Mouse (Mus musculus): ENCODE measurements around the gene Nfu1. TPM values are rescaled to one million over a fixed set of nuclear protein-coding genes. Genes with fewer than 3 reads are reported as not detected.
A peak's percentile ranks its signal among the peaks of the same experiment; 100 is the strongest.

The Nfu1 gene
- polyA plus RNA-seq (2014; fragmentation: Nextera tagmentation; extraction: Ambion mirVana) = 104 TPM in 2 replicates

DNA sequence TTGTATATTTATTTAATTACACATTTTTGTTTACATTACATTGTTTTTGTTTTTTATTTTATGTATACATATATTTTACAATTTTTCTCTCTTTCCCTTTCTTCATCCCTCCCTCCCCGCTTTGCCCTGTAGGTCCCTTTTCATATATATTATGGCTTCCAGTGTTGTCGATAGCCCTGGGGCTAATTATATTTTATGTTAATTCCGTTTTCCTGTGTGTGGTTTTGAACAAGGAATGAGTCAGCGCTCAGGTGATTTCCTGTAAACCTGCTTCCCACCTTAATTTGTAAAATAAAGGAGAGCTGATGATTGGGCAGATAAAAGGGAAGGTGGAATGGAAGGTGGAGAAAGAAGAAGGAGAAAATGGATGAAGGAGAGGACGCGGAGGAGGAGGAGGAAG lies at the start of gene Nfu1:
Nfu1 (plus strand) TSS at position 350 of the 400 bp plus-strand sequence.
- no peak for ATAC-seq (replicated peaks; ENCODE audit: insufficient number of reproducible peaks, low FRiP score, low TSS enrichment, low read depth)
- Histone ChIP-seq H3K27me3 (ENCODE audit: control insufficient read depth, insufficient read depth, low read length) (no peaks in the 10 kb centered on the region), H3K4me1 (ENCODE audit: control insufficient read depth, insufficient read depth, low read length) (no peaks in the 10 kb centered on the region), H3K36me3 (replicated peaks; ENCODE audit: control insufficient read depth, insufficient read depth, low read depth, low read length) (no peaks in the 10 kb centered on the region), H3K9me3 (replicated peaks; ENCODE audit: control insufficient read depth, low read length) (no peaks in the 10 kb centered on the region), H3K9ac (replicated peaks; ENCODE audit: low read length) (peak within 1 kb of the TSS; percentile 70), H3K27ac (replicated peaks; ENCODE audit: low read depth, low read length) (no peak within 1 kb of the TSS), H3K4me2 (ENCODE audit: low read depth, low read length) (peak within 1 kb of the TSS; percentile 57), H3K4me3 (ENCODE audit: low read depth, low read length) (peak within 1 kb of the TSS; percentile 57)
- no peak for DNase-seq (ENCODE audit: low spot score)
- WGBS = 73% methylated on average over 6 of the region's 6 CpGs

- H3K9me3 ChIP-seq (replicated peaks; ENCODE audit: control insufficient read depth, low read length) = no peaks in the 10 kb centered on the region
- no peak overlapping the region for H3K27ac ChIP-seq (replicated peaks; ENCODE audit: low read depth, low read length)
- peaks cover 3% of the 10 kb centered on the region for H3K36me3 ChIP-seq (replicated peaks; ENCODE audit: control insufficient read depth, insufficient read depth, low read depth, low read length)
- 90% methylated on average over 7 of the region's 7 CpGs for WGBS
- H3K4me3 ChIP-seq (ENCODE audit: low read depth, low read length) = no peak overlapping the region
- no peak for DNase-seq (ENCODE audit: low spot score)
- ATAC-seq (replicated peaks; ENCODE audit: insufficient number of reproducible peaks, low FRiP score, low TSS enrichment, low read depth) = no peak
- no peak overlapping the region for H3K4me2 ChIP-seq (ENCODE audit: low read depth, low read length)
- H3K4me1 ChIP-seq (ENCODE audit: control insufficient read depth, insufficient read depth, low read length) = no peaks in the 10 kb centered on the region
- no peaks in the 10 kb centered on the region for H3K27me3 ChIP-seq (ENCODE audit: control insufficient read depth, insufficient read depth, low read length)
- no peak overlapping the region for H3K9ac ChIP-seq (replicated peaks; ENCODE audit: low read length)
Observed at GRCm38 (mm10) chr6:86963987-86964685, 44.9 kb upstream of the Nfu1 start.

- Histone ChIP-seq H3K27me3 (ENCODE audit: control insufficient read depth, insufficient read depth, low read length) (no peaks in the 10 kb centered on the region), H3K4me1 (ENCODE audit: control insufficient read depth, insufficient read depth, low read length) (no peaks in the 10 kb centered on the region), H3K9me3 (replicated peaks; ENCODE audit: control insufficient read depth, low read length) (no peaks in the 10 kb centered on the region), H3K27ac (replicated peaks; ENCODE audit: low read depth, low read length) (no peak overlapping the region), H3K4me2 (ENCODE audit: low read depth, low read length) (no peak overlapping the region), H3K4me3 (ENCODE audit: low read depth, low read length) (no peak overlapping the region), H3K9ac (replicated peaks; ENCODE audit: low read length) (no peak overlapping the region), H3K36me3 (replicated peaks; ENCODE audit: control insufficient read depth, insufficient read depth, low read depth, low read length) (no peaks in the 10 kb centered on the region)
- ATAC-seq (replicated peaks; ENCODE audit: insufficient number of reproducible peaks, low FRiP score, low TSS enrichment, low read depth) (no peak), DNase-seq (ENCODE audit: low spot score) (no peak)
- 82% methylated on average over 2 of the region's 2 CpGs for WGBS
Observed at GRCm38 (mm10) chr6:86967166-86967565, 41.9 kb upstream of the Nfu1 start.

DNA sequence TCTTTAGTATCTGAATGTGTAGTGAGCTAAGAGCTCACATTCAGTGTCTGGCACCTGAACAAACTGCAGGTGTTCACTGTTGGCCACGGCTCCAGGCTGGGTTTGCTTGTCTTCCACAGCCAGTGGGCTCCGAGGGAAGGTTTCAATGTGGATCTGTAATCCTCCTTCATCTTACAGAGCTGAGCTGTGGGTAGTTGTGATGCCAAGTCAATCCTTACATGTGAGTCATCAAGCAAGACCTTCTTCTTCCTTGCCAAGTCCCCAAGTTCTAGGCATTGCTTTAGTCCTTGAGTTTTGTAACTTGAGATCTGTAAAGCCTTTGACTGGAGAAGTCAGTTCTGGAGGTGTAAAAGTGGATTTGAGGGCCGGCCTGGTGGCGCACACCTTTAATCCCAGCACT lies 35.1 kb upstream of the Nfu1 start:
- DNase-seq (ENCODE audit: low spot score) (no peak), ATAC-seq (replicated peaks; ENCODE audit: insufficient number of reproducible peaks, low FRiP score, low TSS enrichment, low read depth) (no peak)
- WGBS = 94% methylated on average over 4 of the region's 4 CpGs

GRCm38 (mm10) chr6:86978156-86978908 lies 30.7 kb upstream of the Nfu1 start:
- Histone ChIP-seq H3K27ac (replicated peaks; ENCODE audit: low read depth, low read length) (no peak overlapping the region), H3K9ac (replicated peaks; ENCODE audit: low read length) (no peak overlapping the region), H3K9me3 (replicated peaks; ENCODE audit: control insufficient read depth, low read length) (no peaks in the 10 kb centered on the region), H3K27me3 (ENCODE audit: control insufficient read depth, insufficient read depth, low read length) (no peaks in the 10 kb centered on the region), H3K4me2 (ENCODE audit: low read depth, low read length) (no peak overlapping the region), H3K4me1 (ENCODE audit: control insufficient read depth, insufficient read depth, low read length) (no peaks in the 10 kb centered on the region), H3K4me3 (ENCODE audit: low read depth, low read length) (no peak overlapping the region), H3K36me3 (replicated peaks; ENCODE audit: control insufficient read depth, insufficient read depth, low read depth, low read length) (no peaks in the 10 kb centered on the region)
- DNase-seq (ENCODE audit: low spot score) (no peak), ATAC-seq (replicated peaks; ENCODE audit: insufficient number of reproducible peaks, low FRiP score, low TSS enrichment, low read depth) (no peak)
- WGBS = 85% methylated on average over 8 of the region's 8 CpGs

More for the DNA sequence above, 35.1 kb upstream of the Nfu1 start:
- H3K9ac ChIP-seq (replicated peaks; ENCODE audit: low read length) = no peak overlapping the region
- no peaks in the 10 kb centered on the region for H3K36me3 ChIP-seq (replicated peaks; ENCODE audit: control insufficient read depth, insufficient read depth, low read depth, low read length)
- no peak overlapping the region for H3K4me3 ChIP-seq (ENCODE audit: low read depth, low read length)
- H3K4me2 ChIP-seq (ENCODE audit: low read depth, low read length) = no peak overlapping the region
- no peaks in the 10 kb centered on the region for H3K27me3 ChIP-seq (ENCODE audit: control insufficient read depth, insufficient read depth, low read length)
- H3K27ac ChIP-seq (replicated peaks; ENCODE audit: low read depth, low read length) = no peak overlapping the region
- no peaks in the 10 kb centered on the region for H3K9me3 ChIP-seq (replicated peaks; ENCODE audit: control insufficient read depth, low read length)
- no peaks in the 10 kb centered on the region for H3K4me1 ChIP-seq (ENCODE audit: control insufficient read depth, insufficient read depth, low read length)

GRCm38 (mm10) chr6:86978909-86979265 lies 30.1 kb upstream of the Nfu1 start:
- no peak overlapping the region for H3K9ac ChIP-seq (replicated peaks; ENCODE audit: low read length)
- no peak overlapping the region for H3K27ac ChIP-seq (replicated peaks; ENCODE audit: low read depth, low read length)
- H3K4me2 ChIP-seq (ENCODE audit: low read depth, low read length) = no peak overlapping the region
- no peaks in the 10 kb centered on the region for H3K36me3 ChIP-seq (replicated peaks; ENCODE audit: control insufficient read depth, insufficient read depth, low read depth, low read length)
- H3K4me1 ChIP-seq (ENCODE audit: control insufficient read depth, insufficient read depth, low read length) = no peaks in the 10 kb centered on the region
- no peaks in the 10 kb centered on the region for H3K27me3 ChIP-seq (ENCODE audit: control insufficient read depth, insufficient read depth, low read length)
- 79% methylated on average over 6 of the region's 6 CpGs for WGBS
- ATAC-seq (replicated peaks; ENCODE audit: insufficient number of reproducible peaks, low FRiP score, low TSS enrichment, low read depth) (no peak), DNase-seq (ENCODE audit: low spot score) (no peak)
- no peaks in the 10 kb centered on the region for H3K9me3 ChIP-seq (replicated peaks; ENCODE audit: control insufficient read depth, low read length)
- no peak overlapping the region for H3K4me3 ChIP-seq (ENCODE audit: low read depth, low read length)

GRCm38 (mm10) chr6:86981206-86981605 lies 27.8 kb upstream of the Nfu1 start:
- no peaks in the 10 kb centered on the region for H3K27me3 ChIP-seq (ENCODE audit: control insufficient read depth, insufficient read depth, low read length)
- no peaks in the 10 kb centered on the region for H3K36me3 ChIP-seq (replicated peaks; ENCODE audit: control insufficient read depth, insufficient read depth, low read depth, low read length)
- H3K9ac ChIP-seq (replicated peaks; ENCODE audit: low read length) = no peak overlapping the region
- H3K27ac ChIP-seq (replicated peaks; ENCODE audit: low read depth, low read length) = no peak overlapping the region
- H3K4me1 ChIP-seq (ENCODE audit: control insufficient read depth, insufficient read depth, low read length) = no peaks in the 10 kb centered on the region
- H3K9me3 ChIP-seq (replicated peaks; ENCODE audit: control insufficient read depth, low read length) = no peaks in the 10 kb centered on the region
- 73% methylated on average over 2 of the region's 2 CpGs for WGBS
- H3K4me2 ChIP-seq (ENCODE audit: low read depth, low read length) = no peak overlapping the region
- DNase-seq (ENCODE audit: low spot score) (no peak), ATAC-seq (replicated peaks; ENCODE audit: insufficient number of reproducible peaks, low FRiP score, low TSS enrichment, low read depth) (no peak)
- no peak overlapping the region for H3K4me3 ChIP-seq (ENCODE audit: low read depth, low read length)

Data from embryonic facial prominence, embryonic 11.5 days (tissue).